Mouse (Mus musculus): ENCODE measurements at regions not wholly inside any gene's neighbourhood (a gene's known extent, or its start where the extent isn't known, plus 50 kb on each side); places are given as distances from the start of the nearest gene placed in this dataset.
"Not testable (repeated sequence)": the region's sequence is repeated elsewhere in the genome, so short reads cannot be mapped to it uniquely, and the experiment has no call there.

GRCm38 (mm10) chr3:17452984-17453383, 495.2 kb upstream of the Cypt12 start:
- no peak for DNase-seq (ENCODE audit: low spot score in 2 of 2)

DNA sequence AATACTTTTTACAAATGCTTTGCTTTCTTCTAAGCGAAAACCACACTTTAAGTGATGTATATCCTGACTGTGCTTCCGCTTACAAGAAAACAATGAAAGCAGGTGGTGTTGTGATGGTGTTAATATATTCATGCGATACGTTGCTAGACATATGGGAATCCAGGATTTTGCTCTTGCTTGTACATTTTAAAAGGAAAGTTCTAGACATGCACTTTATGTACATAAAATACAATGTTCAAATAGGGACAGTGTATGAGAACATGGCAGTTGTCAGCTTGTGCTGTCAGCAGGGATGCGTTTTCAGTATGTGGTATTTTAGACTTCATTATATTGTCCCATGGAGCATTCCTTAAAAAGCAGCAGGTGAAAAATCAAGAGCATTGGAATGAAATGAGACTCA, 487.7 kb upstream of the Cypt12 start:
- DNase-seq (ENCODE audit: low spot score in 2 of 2): no peak

DNA sequence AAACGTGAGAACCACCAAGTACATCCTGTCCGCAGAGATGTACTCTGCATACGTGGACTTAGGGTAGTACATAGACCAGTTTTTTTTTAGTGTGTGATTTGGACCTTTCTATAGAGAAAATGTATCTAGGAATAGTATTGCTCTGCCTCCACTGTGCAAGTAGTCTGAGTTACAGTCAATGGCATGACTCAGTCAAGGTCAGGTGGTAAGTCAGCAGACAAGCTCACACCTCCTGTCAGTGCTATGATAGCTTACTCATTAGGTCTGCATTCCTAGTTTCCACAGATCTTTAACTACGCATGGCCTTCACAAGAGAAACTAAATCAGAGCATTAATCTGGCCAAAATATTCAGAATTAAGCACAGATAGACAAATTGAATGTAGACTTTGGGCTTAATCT, 486.8 kb upstream of the Cypt12 start:
- DNase-seq (ENCODE audit: low spot score in 2 of 2): no peak

DNA sequence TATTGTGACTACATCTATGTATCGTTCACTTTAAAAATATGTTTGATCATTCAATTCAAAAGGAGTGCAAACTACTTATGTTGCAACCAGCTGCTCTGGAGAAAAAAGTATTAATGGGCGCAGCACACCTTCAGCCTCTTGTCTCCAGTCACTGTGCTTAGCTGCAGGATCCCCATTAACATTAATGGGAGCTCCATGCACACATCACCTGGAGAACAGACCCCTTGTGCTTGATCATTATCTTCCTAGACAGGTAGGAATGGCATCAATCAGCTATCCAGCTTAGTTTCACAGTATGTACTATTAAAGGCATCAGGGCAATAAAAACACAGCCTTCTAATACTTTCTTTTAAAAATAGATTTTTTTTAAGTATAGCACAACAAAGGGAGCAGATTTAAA, 474.4 kb upstream of the Cypt12 start:
- DNase-seq (ENCODE audit: low spot score in 2 of 2): no peak

DNA sequence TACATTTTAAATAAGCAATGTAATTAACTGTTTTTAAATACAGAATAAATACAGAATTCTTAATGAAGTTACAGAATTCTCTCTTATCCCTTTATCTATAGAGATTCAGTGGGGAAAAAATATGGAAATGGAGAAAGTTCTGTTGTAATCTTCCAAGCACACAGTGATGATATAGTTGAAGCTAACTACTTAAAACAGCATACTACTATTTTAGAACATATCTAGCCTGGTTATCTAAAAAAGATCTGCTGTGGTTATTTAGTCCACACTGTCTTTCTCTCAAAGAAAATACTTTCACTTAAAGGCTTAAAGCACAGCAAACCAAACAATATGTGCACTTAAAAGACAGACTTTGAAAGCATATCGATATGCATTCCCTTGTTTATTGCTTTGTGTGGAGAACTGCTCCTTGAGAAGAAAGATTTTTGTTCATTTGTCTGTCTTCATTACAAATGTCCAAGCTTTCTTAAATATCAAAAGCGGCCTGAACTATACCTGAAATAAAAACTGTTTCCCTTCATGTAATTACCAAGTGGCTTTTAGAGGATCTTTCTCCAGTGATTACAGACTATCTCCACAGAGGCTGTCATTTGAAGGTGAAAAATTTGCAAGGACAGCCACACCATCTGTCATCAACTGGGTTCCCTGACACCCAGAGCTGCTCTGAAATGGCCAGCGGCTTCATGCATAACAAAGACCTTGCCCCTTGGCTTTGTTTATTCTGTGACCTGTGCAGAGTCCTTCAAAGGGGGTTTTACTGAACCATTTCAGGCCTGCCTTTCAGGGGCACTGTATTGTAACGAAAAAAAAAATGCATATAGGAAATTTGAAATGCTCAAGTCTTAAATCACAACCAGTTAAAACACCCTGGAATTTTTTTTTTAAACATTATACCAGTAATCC, 458.7 kb upstream of the Cypt12 start:
- DNase-seq (ENCODE audit: low spot score in 2 of 2): no peak

DNA sequence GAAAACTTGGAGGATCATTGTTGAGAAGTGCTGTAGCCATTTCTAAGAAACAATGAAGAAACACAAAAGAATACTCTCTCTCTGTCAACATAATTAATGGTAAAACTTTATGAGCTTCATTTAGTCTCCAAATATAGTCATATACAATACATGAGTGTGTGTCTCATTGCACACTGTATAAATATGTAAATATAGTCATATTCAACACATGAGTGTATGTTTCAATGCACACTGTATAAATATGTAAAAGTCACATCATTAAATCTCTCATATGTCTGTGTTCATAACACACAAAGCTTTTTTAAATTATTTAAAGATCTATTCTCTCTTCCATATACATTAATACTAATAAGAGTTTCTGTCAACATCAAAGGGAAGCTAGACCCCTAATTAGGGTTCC, 457.6 kb upstream of the Cypt12 start:
- DNase-seq (ENCODE audit: low spot score in 2 of 2): no peak

- no peak for DNase-seq (ENCODE audit: low spot score in 2 of 2)
These were observed 449.9 kb upstream of the Cypt12 start for GRCm38 (mm10) chr3:17498291-17498690.

DNA sequence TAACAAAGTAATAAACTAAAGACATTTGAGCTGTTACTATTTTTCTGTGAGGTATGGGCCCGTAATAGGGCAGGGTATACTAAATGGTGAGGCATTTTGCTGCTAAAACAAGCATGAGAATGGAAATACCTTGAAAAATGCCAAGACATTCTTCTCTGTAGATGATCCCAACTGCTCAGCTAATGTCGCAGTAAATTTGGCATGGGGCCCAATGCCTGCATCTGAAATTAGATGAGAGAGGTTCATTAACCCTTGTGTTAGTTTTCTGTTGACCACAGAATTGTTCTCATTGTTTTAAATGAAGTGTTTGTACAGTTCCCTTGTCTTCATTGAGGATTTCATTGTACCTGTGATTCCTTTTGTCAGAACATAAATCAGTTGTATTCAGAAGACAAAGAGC, 446.7 kb upstream of the Cypt12 start:
- DNase-seq (ENCODE audit: low spot score in 2 of 2): no peak

DNA sequence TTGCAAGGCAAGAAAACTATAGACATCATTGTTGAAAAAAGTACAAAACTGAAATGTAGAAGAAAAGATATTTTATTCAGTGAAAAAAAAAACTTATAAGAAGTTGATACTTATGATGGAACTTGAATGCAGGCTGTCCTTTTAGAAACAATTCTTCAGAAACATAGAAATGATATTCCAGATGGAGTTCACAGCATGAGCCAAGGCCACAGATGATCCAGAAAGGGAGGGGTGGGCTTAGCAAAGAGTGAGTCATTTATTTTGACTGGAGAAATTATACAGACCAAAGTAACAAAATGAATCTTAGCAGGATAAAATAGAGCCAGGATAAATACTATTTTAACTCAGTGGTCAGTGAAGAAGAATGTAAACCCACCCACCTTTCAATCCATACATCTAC, 406.9 kb upstream of the Cypt12 start:
- no peak for DNase-seq (ENCODE audit: low spot score in 2 of 2)

DNA sequence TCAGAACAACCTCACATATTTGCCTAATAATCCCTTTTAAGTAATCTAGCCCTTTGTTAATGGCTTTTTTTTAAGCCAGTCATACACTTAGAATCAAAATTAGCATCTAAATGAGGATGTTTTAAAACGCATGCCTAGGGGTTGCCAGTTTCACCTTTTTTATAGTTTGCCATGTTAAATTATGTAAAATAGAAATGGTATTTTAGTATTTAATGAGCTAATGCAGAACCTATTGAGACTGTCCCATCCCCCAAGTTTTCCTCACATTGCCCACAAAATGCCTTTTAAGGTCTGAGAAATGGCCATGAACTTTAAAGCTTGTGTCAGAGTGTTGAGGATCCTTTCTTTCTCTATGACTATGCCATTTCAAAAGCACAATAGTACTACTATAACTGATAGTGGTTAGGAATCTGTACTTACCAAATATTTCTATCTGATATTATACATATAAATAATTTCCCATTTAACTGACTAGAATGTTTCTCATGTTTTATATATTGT, 400.6 kb upstream of the Cypt12 start:
- DNase-seq (ENCODE audit: low spot score in 2 of 2): no peak

- DNase-seq (ENCODE audit: low spot score in 2 of 2): no peak
These were observed 365.7 kb upstream of the Cypt12 start for GRCm38 (mm10) chr3:17582487-17582886.

GRCm38 (mm10) chr3:17589956-17590546, 358.2 kb upstream of the Cypt12 start:
- DNase-seq (ENCODE audit: low spot score in 2 of 2): no peak

DNA sequence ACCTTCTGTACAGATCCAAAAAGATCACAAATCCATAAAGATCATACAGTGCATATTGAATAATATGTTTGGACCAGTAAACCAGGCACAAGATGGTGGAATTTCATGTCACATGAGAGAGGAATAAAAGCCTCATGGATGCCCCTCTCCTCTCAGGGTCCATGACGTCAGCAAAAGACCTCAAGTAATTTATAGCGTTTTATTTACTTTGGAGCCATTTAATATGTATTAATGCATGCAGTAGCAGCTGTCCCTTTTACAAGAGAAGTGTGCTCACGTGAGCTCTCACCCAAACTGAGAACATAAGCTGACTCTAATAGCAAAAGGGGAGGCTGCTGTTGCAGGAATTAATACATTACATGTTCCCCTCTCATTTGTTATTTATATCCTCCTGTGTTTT, 355.7 kb upstream of the Cypt12 start:
- DNase-seq (ENCODE audit: low spot score in 2 of 2): no peak

DNA sequence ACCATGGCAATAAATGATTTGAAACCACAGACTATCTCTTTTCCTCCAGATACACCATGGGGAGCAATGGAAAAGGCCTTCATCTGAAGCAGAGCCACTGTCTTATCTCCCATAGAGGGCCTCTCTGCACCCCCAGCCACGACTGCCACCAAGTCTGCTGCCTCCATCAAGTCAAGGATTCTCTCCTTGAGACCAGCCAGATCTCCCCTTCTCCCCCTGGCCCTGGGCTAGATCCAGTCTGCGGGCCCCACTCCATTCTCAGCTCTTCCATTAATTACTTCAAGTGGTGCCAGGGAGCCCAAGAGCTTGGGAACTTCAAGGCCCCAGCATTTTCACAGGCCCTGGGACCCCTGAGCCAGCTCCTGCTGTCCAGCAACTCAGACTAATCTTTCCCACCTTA, 351.8 kb upstream of the Cypt12 start:
- no peak for DNase-seq (ENCODE audit: low spot score in 2 of 2)

- DNase-seq (ENCODE audit: low spot score in 2 of 2): no peak
These were observed 334.7 kb upstream of the Cypt12 start for GRCm38 (mm10) chr3:17613486-17613885.

DNA sequence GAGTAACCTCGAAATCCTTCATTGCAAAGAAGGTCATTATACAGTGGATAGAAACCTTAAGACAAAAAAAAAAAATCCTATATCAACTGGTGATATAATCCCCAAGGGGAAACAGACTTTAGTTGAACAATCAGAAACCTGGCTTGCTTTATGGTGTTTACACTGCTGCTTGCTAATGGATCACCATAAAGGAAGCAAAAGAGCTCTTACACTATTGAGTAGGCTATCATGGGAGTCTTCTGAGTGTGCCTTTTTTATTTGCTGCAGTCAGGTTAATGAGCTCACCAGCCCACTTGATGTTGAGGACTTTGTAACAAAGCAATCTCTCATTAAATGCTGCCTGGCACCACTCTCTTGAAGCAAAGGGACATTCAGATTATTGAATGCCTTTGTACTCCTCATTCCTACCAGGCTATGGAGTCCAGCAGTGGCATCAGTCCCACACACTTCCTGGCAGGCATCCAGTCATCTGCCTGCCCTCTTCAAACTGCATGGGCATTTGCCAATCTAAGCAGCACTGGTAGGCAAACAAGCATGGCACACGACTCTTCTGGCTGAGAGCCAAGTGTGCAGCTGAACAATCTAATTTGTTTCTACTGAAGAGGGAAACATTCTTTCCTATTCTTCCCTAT, 331.7 kb upstream of the Cypt12 start:
- DNase-seq (ENCODE audit: low spot score in 2 of 2): peak; percentile 72 to 74

GRCm38 (mm10) chr3:17619489-17619888, 328.7 kb upstream of the Cypt12 start:
- DNase-seq (ENCODE audit: low spot score in 2 of 2): no peak

DNA sequence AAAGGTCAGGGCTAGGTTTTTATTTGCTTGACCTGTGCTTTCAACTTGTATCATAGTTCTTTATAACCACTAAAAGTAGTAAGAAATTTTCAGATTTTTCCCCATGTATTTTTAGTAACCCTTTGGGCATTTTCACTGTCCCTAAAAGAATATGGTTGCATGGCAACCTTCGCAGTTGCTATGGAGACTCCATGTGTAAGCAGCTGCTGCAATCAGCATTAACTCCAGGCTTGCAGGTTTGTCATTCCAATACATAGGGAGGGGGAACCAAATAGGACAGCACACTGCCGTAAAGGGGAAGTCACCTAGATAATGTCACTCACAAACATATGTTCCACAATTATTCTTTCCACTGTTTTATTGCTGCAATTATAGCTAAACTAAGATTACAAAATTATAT, 328.3 kb upstream of the Cypt12 start:
- peak; percentile 21 to 47 for DNase-seq (ENCODE audit: low spot score in 2 of 2)

DNA sequence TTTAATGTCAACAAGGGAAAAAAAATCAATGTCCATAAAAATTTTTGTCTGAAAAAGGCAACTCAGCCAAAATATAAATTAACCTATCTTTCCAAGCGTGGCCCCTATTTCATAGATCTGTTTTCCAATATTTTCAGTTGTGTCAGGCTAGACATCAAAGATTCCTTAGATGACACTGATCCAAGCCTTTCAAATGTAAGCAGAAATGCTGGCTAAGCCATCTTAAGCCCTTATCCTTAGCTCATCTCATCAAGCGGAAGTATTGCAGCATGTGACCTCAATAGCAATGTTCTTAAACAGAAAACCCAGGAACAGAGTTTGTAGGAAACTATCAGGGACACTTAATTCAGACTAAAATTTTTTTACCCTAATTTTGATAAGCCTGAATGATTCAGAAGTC, 327.8 kb upstream of the Cypt12 start:
- no peak for DNase-seq (ENCODE audit: low spot score in 2 of 2)

DNA sequence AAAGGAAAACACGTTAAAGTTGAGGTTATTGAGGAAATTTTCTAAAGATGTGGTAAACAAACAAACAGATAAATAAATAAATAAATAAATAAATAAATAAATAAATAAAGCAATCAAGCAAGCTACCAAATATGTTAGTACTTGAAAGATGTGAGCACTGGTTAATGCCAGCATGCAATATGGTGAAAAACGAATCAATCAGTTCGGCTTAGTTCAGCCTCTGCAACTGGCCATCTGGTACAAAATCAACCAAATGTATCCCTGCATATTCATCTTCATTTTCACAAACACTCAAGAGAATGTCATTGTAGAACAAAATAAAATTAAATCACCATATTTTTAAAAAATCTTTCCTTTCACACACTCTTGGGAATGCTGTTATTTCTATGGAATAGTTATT, 315.7 kb upstream of the Cypt12 start:
- no peak for DNase-seq (ENCODE audit: low spot score in 2 of 2)

DNA sequence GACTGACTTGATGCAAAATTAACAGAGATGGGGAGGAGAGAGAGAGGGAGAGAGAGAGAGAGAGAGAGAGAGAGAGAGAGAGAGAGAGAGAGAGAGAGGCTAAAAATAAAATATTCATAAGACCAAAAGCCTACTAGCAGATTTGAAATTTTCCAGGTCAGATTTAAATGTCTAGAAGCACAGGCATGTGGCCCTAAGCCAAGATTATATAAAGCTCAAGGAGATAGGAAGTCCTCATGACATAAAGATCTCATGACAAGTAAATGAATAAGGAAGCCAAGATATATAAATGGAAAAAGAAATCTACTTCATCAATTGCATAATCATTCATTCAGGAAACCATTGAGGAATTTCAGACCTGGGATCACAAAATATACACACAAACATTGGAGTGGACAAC, 311.9 kb upstream of the Cypt12 start:
- no peak for DNase-seq (ENCODE audit: low spot score in 2 of 2)

- not testable (repeated sequence) for DNase-seq (ENCODE audit: low spot score in 2 of 2)
These were observed 288.2 kb upstream of the Cypt12 start for GRCm38 (mm10) chr3:17659988-17660387.

Data from layer of hippocampus, postnatal 10 days (tissue).